In the genomic region with DNA sequence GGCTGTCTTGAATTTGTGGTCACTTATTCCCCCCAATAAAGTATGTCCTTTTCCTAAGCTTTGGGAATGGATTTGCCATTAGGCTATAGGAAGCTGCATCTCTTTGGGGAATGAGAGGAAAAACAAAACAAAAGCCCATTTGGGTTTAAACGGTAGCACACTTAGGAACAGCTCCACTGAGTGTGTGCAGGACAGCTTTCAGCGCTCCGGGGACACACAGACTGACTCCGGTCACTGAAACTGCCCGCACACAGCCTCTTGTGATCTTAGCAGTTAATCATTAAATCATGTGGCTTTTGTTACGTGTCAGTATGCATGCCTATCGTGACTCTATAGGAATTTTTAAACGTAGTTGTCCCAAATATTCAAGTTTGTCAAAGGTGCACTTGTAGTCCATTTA, we compare ENCODE assay signal across 11 mouse cellular contexts. TPM values are rescaled to one million over a fixed set of nuclear protein-coding genes. Genes with fewer than 3 reads are reported as not detected.
A peak's percentile ranks its signal among the peaks of the same experiment; 100 is the strongest.
DNase-seq lines count a peak whose midpoint lies in the region; ATAC-seq and TF ChIP-seq lines count a peak whose summit lies in the region.
"Had no signal": no experiment of that assay in that cellular context is flagged by ENCODE, and none has a peak within 500 bp of the region (broad histone marks: within the 10 kb centered on the region; RNA-seq: fewer than 3 reads in every experiment).

No protein-coding gene starts in this region.

- peak overlapping the region; percentile 42 for H3K4me3 ChIP-seq in cerebellum, adult 2 months (replicated peaks; ENCODE audit: insufficient read depth, low read depth, low read length)
- H3K4me3 ChIP-seq in liver, embryonic 11.5 days (ENCODE audit: low read depth, low read length): no peak overlapping the region
- H3K4me3 ChIP-seq in liver, embryonic 12.5 days: no peak overlapping the region
- H3K4me3 ChIP-seq in intestine, postnatal 0 days (ENCODE audit: low read depth, low read length): no peak overlapping the region
- no peak overlapping the region for H3K4me3 ChIP-seq in liver, postnatal 0 days (ENCODE audit: low read depth, low read length)
- H3K4me3 ChIP-seq: midbrain, embryonic 10.5 days; neural tube, embryonic 15.5 days had no signal

- no peak overlapping the region for H3K9ac ChIP-seq in liver, embryonic 11.5 days (ENCODE audit: low read depth, low read length)
- no peak overlapping the region for H3K9ac ChIP-seq in liver, embryonic 12.5 days
- no peak overlapping the region for H3K9ac ChIP-seq in intestine, postnatal 0 days (ENCODE audit: low read depth, low read length)
- no peak overlapping the region for H3K9ac ChIP-seq in liver, postnatal 0 days (replicated peaks)
- H3K9ac ChIP-seq: neural tube, embryonic 15.5 days had no signal

- no peak for TF ChIP-seq EP300 in liver, postnatal 0 days (IDR thresholded peaks at IDR 0.05; ENCODE audit: low read depth)

- peak; percentile 60; the same call in 1 of the 2 replicates for ATAC-seq in liver, embryonic 11.5 days (replicated peaks; ENCODE audit: low FRiP score)
- no peak for ATAC-seq in liver, embryonic 12.5 days
- ATAC-seq in intestine, postnatal 0 days: no peak
- ATAC-seq in liver, postnatal 0 days: peak; percentile 51; the same call in 1 of the 2 replicates
- no peak for ATAC-seq in activated CD4-positive, CD25-positive, alpha-beta regulatory T cell, adult 4 months

- H3K4me1 ChIP-seq in cerebellum, adult 2 months (ENCODE audit: control insufficient read depth, insufficient read depth, low read length): peaks cover 27% of the 10 kb centered on the region
- no peaks in the 10 kb centered on the region for H3K4me1 ChIP-seq in liver, embryonic 11.5 days (replicated peaks; ENCODE audit: control insufficient read depth, insufficient read depth, low read length)
- H3K4me1 ChIP-seq in liver, embryonic 12.5 days: 0 out of 2 replicates have a peak, but pooled peaks cover 5% of the 10 kb centered on the region
- no peaks in the 10 kb centered on the region for H3K4me1 ChIP-seq in intestine, postnatal 0 days (replicated peaks; ENCODE audit: control insufficient read depth, insufficient read depth, low read length)
- H3K4me1 ChIP-seq in liver, postnatal 0 days (ENCODE audit: insufficient read depth): peaks cover 1% of the 10 kb centered on the region

- WGBS in cerebellum, adult 2 months: 18% methylated on average over 8 of the region's 8 CpGs
- 69% methylated on average over 8 of the region's 8 CpGs for WGBS in liver, embryonic 11.5 days
- 67% methylated on average over 8 of the region's 8 CpGs for WGBS in liver, embryonic 12.5 days (ENCODE audit: insufficient replicate concordance)
- 28% methylated on average over 8 of the region's 8 CpGs for WGBS in intestine, postnatal 0 days
- WGBS in liver, postnatal 0 days (ENCODE audit: insufficient replicate concordance): 64% methylated on average over 8 of the region's 8 CpGs

- peak overlapping the region; percentile 87 for H3K27ac ChIP-seq in cerebellum, adult 2 months (ENCODE audit: insufficient read depth, low read length)
- H3K27ac ChIP-seq in liver, embryonic 11.5 days (ENCODE audit: low read depth, low read length): no peak overlapping the region
- H3K27ac ChIP-seq in liver, embryonic 12.5 days: no peak overlapping the region
- no peak overlapping the region for H3K27ac ChIP-seq in intestine, postnatal 0 days (ENCODE audit: low read depth, low read length)
- H3K27ac ChIP-seq in liver, postnatal 0 days (ENCODE audit: low read depth): no peak overlapping the region
- H3K27ac ChIP-seq: midbrain, embryonic 10.5 days; neural tube, embryonic 15.5 days had no signal

- no peaks in the 10 kb centered on the region for H3K27me3 ChIP-seq in cerebellum, adult 2 months (ENCODE audit: control insufficient read depth, insufficient read depth, low read length)
- H3K27me3 ChIP-seq in liver, embryonic 11.5 days (replicated peaks; ENCODE audit: control insufficient read depth, insufficient read depth, low read length): no peaks in the 10 kb centered on the region
- H3K27me3 ChIP-seq in liver, embryonic 12.5 days (replicated peaks): no peaks in the 10 kb centered on the region
- H3K27me3 ChIP-seq in intestine, postnatal 0 days (replicated peaks; ENCODE audit: control insufficient read depth, insufficient read depth, low read length): no peaks in the 10 kb centered on the region
- H3K27me3 ChIP-seq in liver, postnatal 0 days (ENCODE audit: insufficient read depth, low read length): no peaks in the 10 kb centered on the region
- H3K27me3 ChIP-seq: neural tube, embryonic 15.5 days had no signal

- TF ChIP-seq POLR2A in cerebellum, adult 2 months (IDR thresholded peaks at IDR 0.05; ENCODE audit: borderline replicate concordance, insufficient read depth, low read length): peak; percentile 54; the same call in 1 of the 2 replicates

- TF ChIP-seq CTCF in cerebellum, adult 2 months (IDR thresholded peaks at IDR 0.05; ENCODE audit: borderline replicate concordance, insufficient read depth, low read depth, low read length): no peak
- no peak for TF ChIP-seq CTCF in intestine, postnatal 0 days (IDR thresholded peaks at IDR 0.05; ENCODE audit: low read depth)
- TF ChIP-seq CTCF in liver, postnatal 0 days (IDR thresholded peaks at IDR 0.05; ENCODE audit: low read depth): no peak

- H3K4me2 ChIP-seq in liver, embryonic 11.5 days: no peak overlapping the region
- H3K4me2 ChIP-seq in liver, embryonic 12.5 days: no peak overlapping the region
- peak overlapping the region; percentile 46 for H3K4me2 ChIP-seq in intestine, postnatal 0 days (replicated peaks; ENCODE audit: low read depth)
- H3K4me2 ChIP-seq in liver, postnatal 0 days (ENCODE audit: low read depth, low read length): peak overlapping the region; percentile 51
- H3K4me2 ChIP-seq: neural tube, embryonic 15.5 days had no signal

- peak; percentile 59 to 66 for DNase-seq in cerebellum, adult 2 months
- no peak for DNase-seq in cerebellum, adult 11 months
- DNase-seq in liver, embryonic 11.5 days (ENCODE audit: low spot score): no peak
- no peak for DNase-seq in liver, postnatal 0 days
- no peak for DNase-seq in heart, postnatal 4 days
- DNase-seq: gastrocnemius, postnatal 10 days had no signal

- no peaks in the 10 kb centered on the region for H3K9me3 ChIP-seq in liver, embryonic 11.5 days (ENCODE audit: control insufficient read depth, low read length)
- no peaks in the 10 kb centered on the region for H3K9me3 ChIP-seq in liver, embryonic 12.5 days (replicated peaks)
- no peaks in the 10 kb centered on the region for H3K9me3 ChIP-seq in intestine, postnatal 0 days (ENCODE audit: control insufficient read depth)
- no peaks in the 10 kb centered on the region for H3K9me3 ChIP-seq in liver, postnatal 0 days (ENCODE audit: low read length)
- H3K9me3 ChIP-seq: midbrain, embryonic 10.5 days; neural tube, embryonic 15.5 days had no signal

- H3K36me3 ChIP-seq in liver, embryonic 11.5 days (ENCODE audit: control insufficient read depth, insufficient read depth, low read length): no peaks in the 10 kb centered on the region
- peaks cover 5% of the 10 kb centered on the region; the same call in 1 of the 2 replicates for H3K36me3 ChIP-seq in liver, embryonic 12.5 days
- H3K36me3 ChIP-seq in intestine, postnatal 0 days (ENCODE audit: control insufficient read depth, insufficient read depth): peaks cover 4% of the 10 kb centered on the region; the same call in 1 of the 2 replicates
- H3K36me3 ChIP-seq in liver, postnatal 0 days (replicated peaks; ENCODE audit: insufficient read depth, low read length): peaks cover 2% of the 10 kb centered on the region; the same call in 1 of the 2 replicates
- H3K36me3 ChIP-seq: neural tube, embryonic 15.5 days had no signal

RNA-seq across cellular contexts. Expression of a gene that starts 11.7 kb away (rescaled TPM):
- polyA plus RNA-seq in cerebellum, adult 2 months (2012; rRNA removed): 193 and 234 TPM in 2 replicates
- 1.5 and 2.4 TPM in 2 replicates for polyA plus RNA-seq in liver, embryonic 11.5 days (2014; fragmentation: Nextera tagmentation; extraction: Ambion mirVana)
- polyA plus RNA-seq in liver, embryonic 12.5 days (2016; fragmentation: Nextera tagmentation; extraction: Ambion mirVana): 0.49 TPM in 2 replicates
- 2.5 and 3.1 TPM in 2 replicates for polyA plus RNA-seq in intestine, postnatal 0 days (2015; fragmentation: Nextera tagmentation; extraction: Ambion mirVana)
- 1.5 TPM in 2 replicates for polyA plus RNA-seq in liver, postnatal 0 days (2015; fragmentation: Nextera tagmentation; extraction: Ambion mirVana)
- total RNA-seq in heart, postnatal 4 days (2021): 10 to 100 TPM; 44.2 to 49.7 TPM
- polyA plus RNA-seq in activated CD4-positive, CD25-positive, alpha-beta regulatory T cell, adult 4 months (2017; shearing (Covaris generic)): 1 to 10 TPM; 2.2 to 3.8 TPM

Comparison
In these comparisons a context has a peak if more than half of its experiments do, and no peak if none do; other contexts are left out.
1. DNase-seq: peak in cerebellum, adult 2 months (2 of 2); none in cerebellum, adult 11 months (single experiment), liver, embryonic 11.5 days (single experiment), liver, postnatal 0 days (single experiment) and heart, postnatal 4 days (single experiment).
2. ATAC-seq: peak in liver, embryonic 11.5 days (single experiment) and liver, postnatal 0 days (single experiment); none in liver, embryonic 12.5 days (single experiment), intestine, postnatal 0 days (single experiment) and activated CD4-positive, CD25-positive, alpha-beta regulatory T cell, adult 4 months (single experiment).
3. H3K4me2 ChIP-seq: peak in intestine, postnatal 0 days (single experiment) and liver, postnatal 0 days (single experiment); none in liver, embryonic 11.5 days (single experiment) and liver, embryonic 12.5 days (single experiment).
4. RNA of a gene that starts 11.7 kb away (polyA plus RNA-seq): 193 to 234 TPM in cerebellum, adult 2 months; 2.2 to 3.8 TPM in activated CD4-positive, CD25-positive, alpha-beta regulatory T cell, adult 4 months, 2.5 to 3.1 TPM in intestine, postnatal 0 days, 1.5 to 2.4 TPM in liver, embryonic 11.5 days, 1.5 TPM in liver, postnatal 0 days and 0.49 TPM in liver, embryonic 12.5 days; every median in the first group is over 10 times any median in the second.